Comparison of ENCODE assay signal across 24 mouse cellular contexts in genomic region chr4:43851265-43851664, GRCm38 (mm10). TPM values are rescaled to one million over a fixed set of nuclear protein-coding genes. Genes with fewer than 3 reads are reported as not detected.
"Had no signal": no experiment of that assay in that cellular context is flagged by ENCODE, and none has a peak within 500 bp of the region (broad histone marks: within the 10 kb centered on the region; RNA-seq: fewer than 3 reads in every experiment).

TSS of gene Olfr155 (plus strand) at chr4:43851565.

- H3K9me3 ChIP-seq: neural tube, embryonic 13.5 days; neural tube, embryonic 15.5 days; stomach, embryonic 15.5 days had no signal

- H3K36me3 ChIP-seq: neural tube, embryonic 13.5 days; neural tube, embryonic 15.5 days; stomach, embryonic 15.5 days had no signal

- DNase-seq: retina, postnatal 1 day; right cerebral cortex, adult 18-20 months; right cerebral cortex, postnatal 14 days; right cerebral cortex, postnatal 25 days; right cerebral cortex, postnatal 4 days; spleen, adult 18-20 months; thymus, adult 18-20 months; thymus, adult 2 months; thymus, postnatal 14 days; thymus, postnatal 25 days; thymus, postnatal 36 days; thymus, postnatal 4 days had no signal

- H3K4me3 ChIP-seq: neural tube, embryonic 13.5 days; neural tube, embryonic 15.5 days; stomach, embryonic 15.5 days had no signal

- H3K27me3 ChIP-seq: neural tube, embryonic 13.5 days; neural tube, embryonic 15.5 days; stomach, embryonic 15.5 days had no signal

- H3K4me2 ChIP-seq: neural tube, embryonic 13.5 days; neural tube, embryonic 15.5 days; stomach, embryonic 15.5 days had no signal

- H3K9ac ChIP-seq: neural tube, embryonic 13.5 days; neural tube, embryonic 15.5 days; stomach, embryonic 15.5 days had no signal

- H3K4me1 ChIP-seq: neural tube, embryonic 13.5 days; stomach, embryonic 15.5 days had no signal

- H3K27ac ChIP-seq: neural tube, embryonic 13.5 days; neural tube, embryonic 15.5 days; stomach, embryonic 15.5 days; stomach, postnatal 0 days had no signal

RNA-seq across cellular contexts. Expression of gene Olfr155, which starts in this region (rescaled TPM):
- polyA plus RNA-seq: neural tube, embryonic 13.5 days; neural tube, embryonic 14.5 days; neural tube, embryonic 15.5 days; small intestine, adult 2 months; spleen, adult 2 months; stomach, embryonic 14.5 days; stomach, embryonic 15.5 days; stomach, embryonic 16.5 days; stomach, postnatal 0 days; testis, adult 2 months; thymus, adult 2 months; thymus, postnatal 0 days; urinary bladder, adult 2 months had no signal
